Mouse (Mus musculus) CH12.LX (cell line): ENCODE measurements around the gene Egfl7. TPM values are rescaled to one million over a fixed set of nuclear protein-coding genes. Genes with fewer than 3 reads are reported as not detected.
A peak's percentile ranks its signal among the peaks of the same experiment; 100 is the strongest.

Experiments
- DNase-seq: peaks from one replicate; pipeline ENCODE4 v3.0.0-alpha.2; 2013; ENCODE audit errors: extremely low read depth
- H3K27ac ChIP-seq: 2 replicates; pipeline ENCODE4 v1.5.1; 2012; ENCODE audit warnings: low read depth, mild to moderate bottlenecking, control low read depth, moderate library complexity; ENCODE audit not compliant: insufficient read depth
- H3K27me3 ChIP-seq: replicated peaks from 2 replicates; pipeline ENCODE3; 2012; ENCODE audit warnings: inconsistent platforms
- H3K36me3 ChIP-seq, 2 experiments: replicated peaks in 1 of 2; 2 replicates each; pipeline versions ENCODE3 to v1.6.1; 2012; ENCODE audit warnings: inconsistent platforms in 1 of 2, low read length in 1 of 2, mild to moderate bottlenecking in 1 of 2, mixed read lengths in 1 of 2, moderate library complexity in 1 of 2; ENCODE audit not compliant: control insufficient read depth in 1 of 2, insufficient read depth in 1 of 2
- H3K4me1 ChIP-seq, 2 experiments: 2 replicates each; pipeline ENCODE4 v1.6.1; 2012; ENCODE audit warnings: inconsistent platforms in 1 of 2, moderate library complexity in 1 of 2; ENCODE audit not compliant: insufficient read depth in 2 of 2, control insufficient read depth in 1 of 2
- H3K4me2 ChIP-seq: 2 replicates; pipeline ENCODE4 v1.6.1; 2012; ENCODE audit warnings: low read depth, mild to moderate bottlenecking, control low read depth; ENCODE audit not compliant: poor library complexity, insufficient read depth, severe bottlenecking
- H3K4me3 ChIP-seq, 3 experiments: fragments of 150-350 bp in 1 of 3; sonication (generic) in 1 of 3; replicated peaks in 1 of 3; 2 replicates each; pipeline versions ENCODE3 to v1.5.1; 2011 to 2012; ENCODE audit warnings: low read depth in 2 of 3, low read length in 2 of 3, mild to moderate bottlenecking in 2 of 3, moderate library complexity in 2 of 3, control low read depth in 1 of 3, improper control_type of control experiment in 1 of 3, inconsistent platforms in 1 of 3, mixed read lengths in 1 of 3; ENCODE audit not compliant: poor library complexity in 1 of 3
- H3K79me2 ChIP-seq: replicated peaks from 2 replicates; pipeline ENCODE4 v1.6.1; 2012; ENCODE audit warnings: mild to moderate bottlenecking, moderate library complexity; ENCODE audit not compliant: control insufficient read depth, poor library complexity, insufficient read depth, severe bottlenecking; ENCODE audit errors: extremely low read depth
- H3K9ac ChIP-seq: 2 replicates; pipeline ENCODE4 v1.6.1; 2012; ENCODE audit warnings: low read depth, mild to moderate bottlenecking, control low read depth, moderate library complexity; ENCODE audit not compliant: insufficient read depth
- H3K9me3 ChIP-seq: replicated peaks from 2 replicates; pipeline ENCODE3; 2012; ENCODE audit warnings: low read length, inconsistent platforms, mixed read lengths
- BHLHE40 ChIP-seq: IDR thresholded peaks from 2 replicates; pipeline ENCODE4 v1.6.1; 2011; ENCODE audit warnings: mild to moderate bottlenecking, low read depth, low read length, improper control_type of control experiment
- CHD1 ChIP-seq: IDR thresholded peaks from 2 replicates; pipeline ENCODE4 v1.6.1; 2012; ENCODE audit warnings: low read depth, low read length, improper control_type of control experiment, inconsistent platforms
- CHD2 ChIP-seq: IDR thresholded peaks from 2 replicates; pipeline ENCODE4 v1.6.1; 2011; ENCODE audit warnings: low read length, improper control_type of control experiment
- CTCF ChIP-seq, 2 experiments: IDR thresholded peaks in 1 of 2; conservative IDR thresholded peaks in 1 of 2; 2 replicates each; pipeline ENCODE4 v1.5.1; 2011 to 2012; ENCODE audit warnings: low read depth in 2 of 2, low read length in 2 of 2, improper control_type of control experiment in 1 of 2, inconsistent platforms in 1 of 2, mild to moderate bottlenecking in 1 of 2, moderate library complexity in 1 of 2
- E2F4 ChIP-seq: IDR thresholded peaks from 2 replicates; pipeline ENCODE4 v1.6.1; 2011; ENCODE audit warnings: low read depth, low read length, improper control_type of control experiment; ENCODE audit not compliant: insufficient replicate concordance
- ELF1 ChIP-seq: IDR thresholded peaks from 2 replicates; pipeline ENCODE4 v1.6.1; 2014; ENCODE audit warnings: low read depth, mild to moderate bottlenecking, inconsistent platforms, low read length, improper control_type of control experiment
- EP300 ChIP-seq: IDR thresholded peaks from 2 replicates; pipeline ENCODE4 v1.6.1; 2011; ENCODE audit warnings: low read length, improper control_type of control experiment
- ETS1 ChIP-seq: conservative IDR thresholded peaks from 2 replicates; pipeline ENCODE4 v1.6.1; 2012; ENCODE audit warnings: low read depth, mild to moderate bottlenecking, inconsistent platforms, low read length, improper control_type of control experiment, moderate library complexity
- HCFC1 ChIP-seq: IDR thresholded peaks from 2 replicates; pipeline ENCODE4 v1.6.1; 2012; ENCODE audit warnings: low read depth, mild to moderate bottlenecking, inconsistent platforms, low read length, improper control_type of control experiment
- IRF4 ChIP-seq: IDR thresholded peaks from 2 replicates; pipeline ENCODE4 v1.6.1; 2014; ENCODE audit warnings: low read depth, mild to moderate bottlenecking, inconsistent platforms, low read length, improper control_type of control experiment
- JUN ChIP-seq: IDR thresholded peaks from 2 replicates; pipeline ENCODE4 v1.6.1; 2011; ENCODE audit warnings: low read depth, mild to moderate bottlenecking, low read length, improper control_type of control experiment, moderate library complexity; ENCODE audit not compliant: insufficient read depth
- JUND ChIP-seq: conservative IDR thresholded peaks from 2 replicates; pipeline ENCODE4 v1.6.1; 2011; ENCODE audit warnings: low read depth, low read length, improper control_type of control experiment
- KAT2A ChIP-seq: IDR thresholded peaks from 2 replicates; pipeline ENCODE4 v1.6.1; 2012; ENCODE audit warnings: low read length, improper control_type of control experiment, inconsistent platforms; ENCODE audit not compliant: insufficient replicate concordance
- MAFK ChIP-seq: IDR thresholded peaks from 2 replicates; pipeline ENCODE4 v1.6.1; 2011; ENCODE audit warnings: low read length, improper control_type of control experiment; ENCODE audit not compliant: insufficient replicate concordance
- MAX ChIP-seq: IDR thresholded peaks from 2 replicates; pipeline ENCODE4 v1.6.1; 2011; ENCODE audit warnings: low read length, improper control_type of control experiment
- MAZ ChIP-seq: IDR thresholded peaks from 2 replicates; pipeline ENCODE4 v1.6.1; 2012; ENCODE audit warnings: low read depth, mild to moderate bottlenecking, inconsistent platforms, low read length, improper control_type of control experiment, moderate library complexity
- MXI1 ChIP-seq: IDR thresholded peaks from 2 replicates; pipeline ENCODE4 v1.6.1; 2011; ENCODE audit warnings: mild to moderate bottlenecking, low read depth, low read length, improper control_type of control experiment
- MYC ChIP-seq: IDR thresholded peaks from 2 replicates; pipeline ENCODE4 v1.6.1; 2011; ENCODE audit warnings: low read depth, mild to moderate bottlenecking, improper control_type of control experiment, low read length
- NELFE ChIP-seq: IDR thresholded peaks from 2 replicates; pipeline ENCODE4 v1.6.1; 2011; ENCODE audit warnings: low read depth, low read length, improper control_type of control experiment
- NRF1 ChIP-seq: IDR thresholded peaks from 2 replicates; pipeline ENCODE4 v1.6.1; 2014; ENCODE audit warnings: low read depth, mild to moderate bottlenecking, inconsistent platforms, low read length, improper control_type of control experiment, moderate library complexity
- POLR2A ChIP-seq: IDR thresholded peaks from 2 replicates; pipeline ENCODE4 v1.6.1; 2011; ENCODE audit warnings: low read depth, mild to moderate bottlenecking, improper control_type of control experiment, low read length
- SIN3A ChIP-seq: IDR thresholded peaks from 2 replicates; pipeline ENCODE4 v1.6.1; 2012; ENCODE audit warnings: low read length, improper control_type of control experiment, inconsistent platforms
- TCF12 ChIP-seq: IDR thresholded peaks from 2 replicates; pipeline ENCODE4 v1.6.1; 2014; ENCODE audit warnings: low read depth, mild to moderate bottlenecking, inconsistent platforms, low read length, improper control_type of control experiment
- UBTF ChIP-seq: IDR thresholded peaks from 2 replicates; pipeline ENCODE4 v1.6.1; 2012; ENCODE audit warnings: low read depth, mild to moderate bottlenecking, inconsistent platforms, low read length, improper control_type of control experiment, moderate library complexity
- USF2 ChIP-seq: conservative IDR thresholded peaks from 2 replicates; pipeline ENCODE4 v1.6.1; 2011; ENCODE audit warnings: low read depth, low read length, improper control_type of control experiment
- ZC3H11A ChIP-seq: IDR thresholded peaks from 2 replicates; pipeline ENCODE4 v1.6.1; 2012; ENCODE audit warnings: low read depth, mild to moderate bottlenecking, inconsistent platforms, low read length, improper control_type of control experiment
- ZMIZ1 ChIP-seq: IDR thresholded peaks from 2 replicates; pipeline ENCODE4 v1.6.1; 2012; ENCODE audit warnings: low read depth, mild to moderate bottlenecking, inconsistent platforms, low read length, improper control_type of control experiment
- dilution Hi-C: fragments of 300-500 bp; cut with MboI; formaldehyde crosslinking; loops from 2 replicates; pipeline ENCODE4 v1.14.3; 2020; ENCODE audit warnings: low sequenced_read_pairs; ENCODE audit not compliant: extremely low pct_unique_long_range_greater_than_20kb, extremely low pct_ligation_motif_present
- in situ Hi-C: fragments of 300-500 bp; cut with MboI; formaldehyde crosslinking; loops from 3 replicates; pipeline ENCODE4 v1.14.3; 2019; ENCODE audit warnings: low sequenced_read_pairs, low pct_ligation_motif_present, low pct_unique_long_range_greater_than_20kb, mixed read lengths
- polyA plus RNA-seq: library from polyadenylated mRNA; unstranded; fragments of >175 nt; gene quantifications from 2 replicates; pipeline ENCODE4 v1.2.1, GENCODE M21; 2012; ENCODE audit warnings: low read depth; ENCODE audit not compliant: insufficient read length
- total RNA-seq, 2 experiments: library from RNA; depleted of rRNA; stranded (reverse); fragments of 300-350 nt in 1 of 2; fragments of >200 nt in 1 of 2; gene quantifications; 2 replicates each; pipeline ENCODE4 v1.2.3; 2012 to 2014

The Egfl7 gene
- total and polyA plus RNA-seq, 3 experiments: 20.1 to 39.3 (median 24.7) TPM

- dilution Hi-C loops: no loop called here
- H3K4me1 ChIP-seq: peaks cover 13 to 38% of the 10 kb centered on the region in 2 experiments
- peak within 1 kb of the TSS; percentile 51 to 77 (median 66) for H3K4me3 ChIP-seq
- H3K27me3 ChIP-seq: peaks cover 64% of the 10 kb centered on the region
- H3K4me2 ChIP-seq: peak within 1 kb of the TSS; percentile 89
- H3K27ac ChIP-seq: 0 out of 2 replicates have a peak within 1 kb of the TSS, but pooled peaks have one; percentile 5
- H3K79me2 ChIP-seq: no peaks in the 10 kb centered on the region
- H3K36me3 ChIP-seq: no peaks in the 10 kb centered on the region
- TF ChIP-seq KAT2A: no peak
- TF ChIP-seq EP300: no peak
- TF ChIP-seq UBTF: peak; percentile 59
- TF ChIP-seq ELF1: peak; percentile 78
- no peak for TF ChIP-seq USF2
- TF ChIP-seq CHD1: no peak
- no peak for TF ChIP-seq ETS1
- TF ChIP-seq NRF1: peak; percentile 71
- no peak for TF ChIP-seq BHLHE40
- TF ChIP-seq E2F4: no peak
- no peak for TF ChIP-seq SIN3A
- TF ChIP-seq ZC3H11A: no peak
- no peak for TF ChIP-seq MYC
- no peak for TF ChIP-seq CHD2
- peak; percentile 68; the same call in 1 of the 2 replicates for TF ChIP-seq MAX
- no peak for TF ChIP-seq MAFK
- TF ChIP-seq HCFC1: peak; percentile 55
- peak; percentile 11; the same call in 1 of the 2 replicates for TF ChIP-seq IRF4
- TF ChIP-seq TCF12: 0 out of 2 replicates have a peak, but pooled peaks have one; percentile 19
- peak; percentile 63; the same call in 1 of the 2 replicates for TF ChIP-seq POLR2A
- TF ChIP-seq ZMIZ1: 0 out of 2 replicates have a peak, but pooled peaks have one; percentile 23
- no peak for TF ChIP-seq JUND
- no peak; the same call in 1 of the 2 replicates for TF ChIP-seq MAZ
- peak; percentile 67 for TF ChIP-seq MXI1
- TF ChIP-seq JUN: no peak
- peak; percentile 53 for TF ChIP-seq NELFE
- TF ChIP-seq CTCF (conservative IDR thresholded peaks at IDR 0.05 in 1 of 2, IDR thresholded peaks at IDR 0.05 in 1 of 2; ENCODE audit: low read depth in 2 of 2, low read length in 2 of 2): peak in 1 of 2 experiments; percentile 34; a peak in 2 of 4 replicates
- in situ Hi-C loops: no loop called here
- H3K9me3 ChIP-seq: no peaks in the 10 kb centered on the region
- peak; percentile 59 for DNase-seq
- H3K9ac ChIP-seq: peak within 1 kb of the TSS; percentile 44
Observed at GRCm38 (mm10) chr2:26603720-26604671, 24.2 kb downstream of the Egfl7 start, which contains the start of gene Agpat2. Gene Agpat2 (minus strand): TSS chr2:26604417.
